Mouse (Mus musculus) MN1 (cell line): ENCODE data around the gene Vdac2.

Source experiments
- DNase-seq: peaks from one replicate; pipeline ENCODE4 v3.0.0-alpha.2; 2016; ENCODE audit warnings: low spot score

Vdac2 gene

GRCm38 (mm10) chr14:21824938-21825337 is at the start of gene Vdac2:
Gene Vdac2 (plus strand): TSS chr14:21825238.
- no peak for DNase-seq

DNA sequence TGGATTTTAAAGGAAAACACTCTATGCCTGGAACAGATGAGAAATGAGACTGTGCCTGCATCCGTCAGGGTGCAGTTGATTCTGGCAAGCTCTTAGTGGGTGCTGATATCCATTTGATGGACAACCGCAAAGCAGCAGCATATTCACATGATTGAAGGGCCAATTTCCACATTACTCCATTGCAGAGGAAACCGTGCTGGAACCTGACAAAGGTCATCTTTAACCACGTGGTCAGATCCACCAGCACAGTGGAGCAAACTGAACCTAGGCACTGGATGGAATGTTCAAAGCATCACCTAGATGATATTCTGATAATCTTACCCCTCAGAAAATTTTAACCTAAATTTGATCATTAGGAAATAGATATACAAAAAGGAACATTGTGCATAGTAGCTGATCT is 48.8 kb upstream of the Vdac2 start:
- no peak for DNase-seq

GRCm38 (mm10) chr14:21786500-21786899 is 38.5 kb upstream of the Vdac2 start:
- DNase-seq: no peak

DNA sequence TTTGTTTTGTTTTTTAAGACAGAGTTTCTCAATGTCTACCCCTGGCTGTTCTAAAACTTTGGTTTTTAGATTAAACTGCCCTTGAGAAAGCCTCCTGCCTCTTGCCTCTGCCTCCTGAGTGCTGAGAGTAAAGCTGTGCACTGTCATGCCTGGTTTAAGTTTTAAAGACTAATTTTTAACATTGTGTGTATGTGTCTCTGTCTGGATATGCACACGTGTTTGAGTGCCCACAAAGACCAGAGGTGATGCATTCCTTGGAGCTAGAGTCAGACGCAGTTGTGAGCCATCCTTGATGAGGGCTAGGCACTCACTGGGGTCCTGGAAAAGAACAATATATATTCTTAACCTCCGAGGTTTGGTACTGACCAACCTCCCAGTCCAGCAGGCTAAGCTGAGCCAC is 37.7 kb upstream of the Vdac2 start:
- DNase-seq: no peak

DNA sequence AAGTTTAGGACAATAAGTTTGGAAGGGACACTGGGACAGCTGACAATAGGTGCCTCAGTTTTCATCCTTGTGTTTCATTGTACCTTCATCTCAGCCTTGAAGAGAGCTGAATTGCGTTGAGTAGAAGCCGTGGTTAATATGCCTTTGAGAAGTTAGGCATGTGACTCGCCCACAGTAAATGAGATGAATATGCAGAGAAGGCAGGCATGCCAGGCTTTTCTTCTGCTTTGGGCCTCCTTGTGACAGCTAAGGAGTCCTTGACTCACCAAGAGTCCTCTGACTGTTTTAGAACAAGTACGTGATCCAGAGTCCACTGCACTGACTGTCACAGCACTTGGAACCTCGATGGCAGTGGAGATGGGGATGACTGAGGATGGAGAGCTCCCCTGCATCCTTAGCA is 36.9 kb upstream of the Vdac2 start:
- no peak for DNase-seq

GRCm38 (mm10) chr14:21790585-21791251 is 34.3 kb upstream of the Vdac2 start:
- no peak for DNase-seq

GRCm38 (mm10) chr14:21791722-21792121 is 33.3 kb upstream of the Vdac2 start:
- DNase-seq: no peak

DNA sequence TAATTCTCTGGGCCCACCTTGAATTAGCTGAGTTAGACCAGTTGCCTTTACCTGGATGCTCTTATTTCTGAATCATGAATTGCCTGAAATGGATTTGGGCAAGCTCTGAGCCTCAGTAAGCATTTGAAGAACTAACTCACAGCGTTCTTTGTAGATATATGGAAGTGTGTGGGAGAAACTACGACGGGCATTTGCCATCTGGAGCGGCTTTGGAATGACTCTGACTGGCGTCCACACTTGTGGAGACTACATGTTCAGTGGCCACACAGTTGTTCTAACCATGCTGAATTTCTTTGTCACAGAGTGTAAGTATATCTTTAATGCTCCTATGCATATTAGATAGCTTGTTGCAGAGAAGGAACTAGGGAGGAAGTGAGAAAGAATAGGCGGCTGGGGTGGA is 32.8 kb upstream of the Vdac2 start:
- no peak for DNase-seq

- no peak for DNase-seq
Measured at GRCm38 (mm10) chr14:21800641-21801040, 24.4 kb upstream of the Vdac2 start.

DNA sequence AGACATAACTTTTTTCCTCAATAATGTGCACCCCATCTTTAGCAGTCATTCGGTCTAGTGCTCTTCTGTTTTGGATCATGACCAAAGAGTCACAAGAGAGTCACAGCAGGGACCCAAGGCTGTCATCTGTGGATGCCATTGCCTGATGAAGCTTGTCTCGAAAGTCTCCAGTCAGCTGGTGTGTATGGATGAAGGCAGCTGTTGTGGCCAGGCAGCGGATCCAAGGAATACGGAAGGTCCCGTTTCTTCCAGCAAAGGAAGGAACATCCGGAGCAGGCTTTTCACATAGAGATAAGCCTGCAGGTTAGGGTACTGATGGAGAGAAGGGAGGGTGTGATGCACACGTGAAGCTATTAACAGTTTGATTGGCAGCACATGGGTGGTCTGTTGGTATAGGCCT is 23.4 kb upstream of the Vdac2 start:
- DNase-seq: no peak

- no peak for DNase-seq
Measured at GRCm38 (mm10) chr14:21802543-21803206, 22.4 kb upstream of the Vdac2 start.

DNA sequence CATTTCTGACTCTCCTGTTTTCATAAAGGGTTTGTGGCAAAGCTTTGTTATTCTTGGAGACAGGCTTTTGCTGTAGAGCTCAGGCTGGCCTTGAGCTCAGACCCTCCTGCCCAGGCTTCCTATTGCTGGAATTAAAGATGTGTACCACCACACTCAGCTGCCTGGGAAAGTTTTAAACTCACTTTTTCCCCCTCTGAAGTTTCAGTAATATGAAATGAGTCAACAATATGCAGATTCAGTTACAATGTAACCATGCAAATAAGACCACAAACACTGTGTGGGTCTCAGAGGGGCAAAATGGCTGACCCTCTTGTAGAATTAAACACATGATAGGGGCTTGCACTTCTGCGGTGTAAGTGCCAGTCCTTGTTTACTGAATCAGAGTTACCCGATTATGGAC is 18.8 kb upstream of the Vdac2 start:
- no peak for DNase-seq

DNA sequence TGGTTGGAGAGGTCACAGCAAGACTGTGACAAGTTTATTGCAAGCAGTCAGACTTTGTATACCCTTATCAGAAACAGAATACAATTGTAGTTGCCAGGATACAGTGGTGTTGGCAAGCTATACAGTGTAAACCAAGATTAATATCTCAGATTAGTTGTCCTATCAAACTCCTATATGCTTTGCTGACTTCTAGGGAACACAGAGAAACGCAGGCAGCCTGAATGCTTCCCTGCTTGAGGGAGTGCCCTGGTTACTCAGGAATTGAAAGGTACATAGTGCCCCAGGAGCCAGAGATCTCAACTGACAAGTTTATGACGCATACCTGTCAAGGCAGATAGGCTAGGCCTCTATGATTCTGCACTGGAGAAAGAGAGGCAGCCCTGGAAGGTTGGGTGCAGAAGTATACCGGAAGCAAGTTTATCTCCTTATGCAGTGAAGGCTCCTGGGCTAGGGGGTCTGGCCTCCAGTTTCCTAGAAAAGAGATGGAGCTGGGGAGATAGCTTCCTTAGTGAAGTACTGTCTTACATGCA is 18.3 kb upstream of the Vdac2 start:
- DNase-seq: no peak

- peak; percentile 16 for DNase-seq
Measured at GRCm38 (mm10) chr14:21808208-21808922, 16.7 kb upstream of the Vdac2 start.

GRCm38 (mm10) chr14:21809418-21809817 is 15.6 kb upstream of the Vdac2 start:
- DNase-seq: no peak

DNA sequence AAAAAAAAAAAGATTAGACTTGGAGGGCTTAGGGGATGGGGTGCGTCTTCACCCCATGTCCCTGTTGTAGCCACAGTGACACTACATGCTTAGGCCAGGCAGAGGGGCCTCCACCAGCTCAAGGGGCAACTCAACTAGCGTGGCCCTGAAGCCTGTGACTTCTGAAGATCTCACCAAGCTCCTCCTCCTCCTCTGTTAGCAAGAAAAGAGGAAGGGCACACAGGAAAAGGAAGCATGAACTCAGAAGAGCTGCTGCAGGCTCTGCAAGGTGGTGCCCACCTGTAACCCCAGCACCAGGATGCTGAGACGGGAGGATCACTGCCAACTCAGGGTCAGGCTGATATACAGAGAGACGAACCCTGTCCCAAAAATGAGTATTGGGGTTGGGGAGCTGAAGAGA is 13.7 kb upstream of the Vdac2 start:
- DNase-seq: no peak

- DNase-seq: no peak
Measured at GRCm38 (mm10) chr14:21811744-21812393, 13.2 kb upstream of the Vdac2 start.

DNA sequence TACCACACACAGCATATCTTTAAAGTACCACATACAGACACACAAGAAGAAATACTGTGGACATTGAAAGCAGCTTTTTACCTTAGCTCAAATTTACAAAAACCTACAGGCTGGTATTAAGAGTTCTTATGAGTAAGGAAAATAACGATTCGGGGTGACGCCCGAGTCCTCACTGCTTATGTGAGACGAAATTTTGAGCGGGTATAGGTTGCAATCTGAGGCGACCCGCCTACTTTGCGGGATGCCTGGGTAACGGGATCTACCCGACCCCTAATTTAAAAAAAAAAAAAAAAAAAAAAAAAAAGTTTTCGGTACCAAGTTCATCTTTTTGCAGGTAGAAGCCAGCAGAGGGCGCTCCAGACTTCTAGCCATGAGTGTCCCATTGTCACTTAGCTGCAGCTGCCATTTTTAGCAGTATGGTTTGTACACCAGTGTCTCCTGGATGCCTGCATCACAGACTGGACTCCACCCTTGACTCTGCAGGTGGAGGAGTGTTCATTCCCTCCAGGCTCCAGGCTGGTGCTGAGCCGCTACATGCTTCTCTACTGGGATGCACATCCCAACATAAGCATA is 12.4 kb upstream of the Vdac2 start:
- DNase-seq: peak; percentile 54

DNA sequence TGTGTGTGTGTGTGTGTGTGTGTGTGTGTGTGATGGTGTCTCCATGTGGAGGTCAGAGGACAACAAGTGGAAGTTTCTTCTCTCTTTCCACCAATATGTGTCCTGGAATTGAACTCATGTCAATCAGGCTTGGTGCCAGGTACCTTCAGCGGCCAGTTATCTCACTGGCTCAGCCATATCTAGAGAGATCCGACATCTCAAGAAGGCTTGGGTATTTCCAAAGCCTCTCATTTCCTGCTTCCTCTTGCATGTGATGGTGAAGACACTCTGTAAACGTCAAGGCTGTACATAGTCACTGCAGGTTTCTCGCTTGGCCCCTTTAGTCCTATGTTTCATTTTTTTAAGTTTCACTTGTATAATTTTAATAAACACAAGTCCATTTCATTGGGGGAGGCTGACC is 11.8 kb upstream of the Vdac2 start:
- no peak for DNase-seq

GRCm38 (mm10) chr14:21813847-21814246 is 11.2 kb upstream of the Vdac2 start:
- no peak for DNase-seq

- DNase-seq: peak; percentile 19
Measured at GRCm38 (mm10) chr14:21814606-21815005, 10.4 kb upstream of the Vdac2 start.

DNA sequence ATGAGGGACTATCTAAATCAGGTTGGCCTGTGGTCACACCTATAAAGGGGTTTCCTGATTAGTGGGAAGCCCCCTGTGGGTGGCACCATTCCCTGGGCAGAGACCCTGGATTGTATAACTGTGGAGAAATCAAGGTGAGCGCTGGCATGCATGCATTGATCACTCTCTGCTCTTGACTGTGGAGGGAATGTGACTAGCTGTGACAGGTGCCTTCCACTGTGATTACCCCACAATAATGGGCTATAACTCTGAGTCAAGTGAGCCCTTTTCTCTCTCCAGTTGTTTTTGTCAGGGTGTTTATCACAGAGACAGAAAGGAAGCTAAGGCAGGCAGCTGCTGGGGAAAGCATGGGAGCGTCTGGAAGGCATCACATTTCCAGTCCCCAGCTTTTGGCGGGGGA is 8.8 kb upstream of the Vdac2 start:
- DNase-seq: no peak
